Mouse (Mus musculus) retina, adult 2 months (tissue): ENCODE results near the gene Olfr1414.
"Not testable (repeated sequence)": the region's sequence is repeated elsewhere in the genome, so short reads cannot be mapped to it uniquely, and the experiment has no call there.

ENCODE experiments used
- DNase-seq: peaks from one replicate; pipeline ENCODE4 v3.0.0-alpha.2; 2012; ENCODE audit warnings: low read depth, low spot score

Olfr1414 gene

GRCm38 (mm10) chr1:92518561-92518960 is at the start of gene Olfr1414:
Olfr1414 (minus strand) TSS chr1:92518661.
- no peak for DNase-seq

- no peak for DNase-seq
Observed at GRCm38 (mm10) chr1:92545929-92546328, 27.5 kb upstream of the Olfr1414 start.

- DNase-seq, result no peak
Observed at GRCm38 (mm10) chr1:92539071-92539470, 20.6 kb upstream of the Olfr1414 start.

- DNase-seq, result no peak
Observed at GRCm38 (mm10) chr1:92536972-92537371, 18.5 kb upstream of the Olfr1414 start.

GRCm38 (mm10) chr1:92523764-92524163 is 5.3 kb upstream of the Olfr1414 start:
- no peak for DNase-seq

- peak; percentile 18 for DNase-seq
Observed at GRCm38 (mm10) chr1:92521376-92521775, 2.9 kb upstream of the Olfr1414 start.

GRCm38 (mm10) chr1:92519046-92519445 is 585 bp upstream of the Olfr1414 start:
- no peak for DNase-seq

- no peak for DNase-seq
Observed at GRCm38 (mm10) chr1:92515390-92515789, 3.1 kb downstream of the Olfr1414 start.

GRCm38 (mm10) chr1:92511646-92512045 is 6.8 kb downstream of the Olfr1414 start:
- not testable (repeated sequence) for DNase-seq

- no peak for DNase-seq
Observed at GRCm38 (mm10) chr1:92496001-92496400, 22.5 kb downstream of the Olfr1414 start, which contains the start of gene Olfr1415. Olfr1415 (minus strand) TSS chr1:92496101.

GRCm38 (mm10) chr1:92485013-92485412 is 33.4 kb downstream of the Olfr1414 start, which contains the start of gene Olfr1416:
Olfr1416 (minus strand) TSS chr1:92485113.
- no peak for DNase-seq

- peak; percentile 6 for DNase-seq
Observed at GRCm38 (mm10) chr1:92474066-92474578, 44.3 kb downstream of the Olfr1414 start.

- DNase-seq, result peak; percentile 92
Observed at GRCm38 (mm10) chr1:92473165-92474041, 45.1 kb downstream of the Olfr1414 start, which contains the start of gene Ndufa10. Ndufa10 (minus strand) TSS chr1:92473860.

GRCm38 (mm10) chr1:92468891-92469290 is 49.6 kb downstream of the Olfr1414 start:
- no peak for DNase-seq

- no peak for DNase-seq
Observed at GRCm38 (mm10) chr1:92458416-92458815, 60.0 kb downstream of the Olfr1414 start.

GRCm38 (mm10) chr1:92457758-92458157 is 60.7 kb downstream of the Olfr1414 start:
- DNase-seq, result no peak
